In genomic region chr7:43313013-43313428, GRCm38 (mm10) we compare ENCODE assay signal across 8 mouse cellular contexts. TPM values are rescaled to one million over a fixed set of nuclear protein-coding genes. Genes with fewer than 3 reads are reported as not detected.
DNase-seq lines count a peak whose midpoint lies in the region; ATAC-seq and TF ChIP-seq lines count a peak whose summit lies in the region.

Gene Zfp715, minus strand, starts transcription at chr7:43313294.

- H3K4me1 ChIP-seq in embryonic facial prominence, embryonic 14.5 days (ENCODE audit: control insufficient read depth, insufficient read depth, low read length), result peaks cover 9% of the 10 kb centered on the region; the same call in 1 of the 2 replicates
- peaks cover 17% of the 10 kb centered on the region for H3K4me1 ChIP-seq in heart, adult 2 months (ENCODE audit: control insufficient read depth, insufficient read depth, low read length)
- peaks cover 13% of the 10 kb centered on the region for H3K4me1 ChIP-seq in limb, embryonic 13.5 days
- H3K4me1 ChIP-seq in midbrain, embryonic 16.5 days (ENCODE audit: control insufficient read depth, insufficient read depth, low read length), result peaks cover 19% of the 10 kb centered on the region

- peak within 1 kb of the TSS; percentile 80 for H3K4me2 ChIP-seq in embryonic facial prominence, embryonic 14.5 days (ENCODE audit: low read depth, low read length)
- H3K4me2 ChIP-seq in limb, embryonic 13.5 days (replicated peaks), result peak within 1 kb of the TSS; percentile 76
- peak within 1 kb of the TSS; percentile 76 for H3K4me2 ChIP-seq in midbrain, embryonic 16.5 days (ENCODE audit: low read length)

- 1% methylated on average over 15 of the region's 33 CpGs for WGBS in embryonic facial prominence, embryonic 14.5 days
- under 1% methylated on average over 30 of the region's 33 CpGs for WGBS in heart, adult 2 months
- WGBS in limb, embryonic 13.5 days, result under 1% methylated on average over 33 of the region's 33 CpGs
- WGBS in midbrain, embryonic 16.5 days, result under 1% methylated on average over 33 of the region's 33 CpGs

- peaks cover under 1% of the 10 kb centered on the region for H3K79me2 ChIP-seq in heart, adult 2 months (replicated peaks; ENCODE audit: control insufficient read depth, insufficient read depth, low read length)

- peak within 1 kb of the TSS; percentile 82 for H3K27ac ChIP-seq in embryonic facial prominence, embryonic 14.5 days (replicated peaks; ENCODE audit: low read depth, low read length)
- peak within 1 kb of the TSS; percentile 95 for H3K27ac ChIP-seq in heart, adult 2 months
- peak within 1 kb of the TSS; percentile 87 for H3K27ac ChIP-seq in limb, embryonic 13.5 days
- peak within 1 kb of the TSS; percentile 86 for H3K27ac ChIP-seq in midbrain, embryonic 16.5 days (ENCODE audit: low read length)

- peak; percentile 96 for ATAC-seq in embryonic facial prominence, embryonic 14.5 days (ENCODE audit: low read depth)
- ATAC-seq in limb, embryonic 13.5 days (ENCODE audit: low FRiP score, low read depth), result peak; percentile 95
- ATAC-seq in midbrain, embryonic 16.5 days, result peak; percentile 97

- TF ChIP-seq CTCF in heart, adult 2 months (IDR thresholded peaks at IDR 0.05), result no peak

- intact Hi-C loops in heart, adult 2 months (cut with DNase I), result loop anchor here (2.0 to 5.0 kb wide), 2 partner anchors 28 to 129 kb away; partner anchors contain the start of genes Cldnd2, Etfb and Gm45233

- DNase-seq in 3T3-L1 (ENCODE audit: low read depth, low spot score), result peak; percentile 98
- DNase-seq in adrenal gland, postnatal 4 days (ENCODE audit: low spot score in 2 of 2), result peak; percentile 61 to 85
- DNase-seq in embryonic facial prominence, embryonic 14.5 days (ENCODE audit: low spot score), result peak; percentile 97
- DNase-seq in heart, adult 2 months, result peak; percentile 86 to 93
- DNase-seq in kidney, adult 8-10 months, result peak; percentile 94 to 96
- DNase-seq in spleen, postnatal 10 days (ENCODE audit: low spot score in 2 of 2), result peak; percentile 64 to 84

- peaks cover 19% of the 10 kb centered on the region; the same call in 1 of the 2 replicates for H3K36me3 ChIP-seq in embryonic facial prominence, embryonic 14.5 days (ENCODE audit: control insufficient read depth, insufficient read depth, low read length)
- peaks cover 31% of the 10 kb centered on the region for H3K36me3 ChIP-seq in heart, adult 2 months (ENCODE audit: control insufficient read depth, insufficient read depth, low read length)
- peaks cover 21% of the 10 kb centered on the region for H3K36me3 ChIP-seq in limb, embryonic 13.5 days
- peaks cover 11% of the 10 kb centered on the region for H3K36me3 ChIP-seq in midbrain, embryonic 16.5 days (ENCODE audit: control insufficient read depth, insufficient read depth, low read length)

- no peaks in the 10 kb centered on the region for H3K27me3 ChIP-seq in embryonic facial prominence, embryonic 14.5 days (replicated peaks; ENCODE audit: control insufficient read depth, insufficient read depth, low read length)
- H3K27me3 ChIP-seq in heart, adult 2 months (ENCODE audit: control insufficient read depth, insufficient read depth, low read length), result no peaks in the 10 kb centered on the region
- no peaks in the 10 kb centered on the region for H3K27me3 ChIP-seq in limb, embryonic 13.5 days
- H3K27me3 ChIP-seq in midbrain, embryonic 16.5 days (ENCODE audit: control insufficient read depth, insufficient read depth, low read depth, low read length), result no peaks in the 10 kb centered on the region

- peak within 1 kb of the TSS; percentile 77 for H3K4me3 ChIP-seq in embryonic facial prominence, embryonic 14.5 days (ENCODE audit: low read depth, low read length)
- peak within 1 kb of the TSS; percentile 70 for H3K4me3 ChIP-seq in heart, adult 2 months
- H3K4me3 ChIP-seq in limb, embryonic 13.5 days, result peak within 1 kb of the TSS; percentile 82
- H3K4me3 ChIP-seq in midbrain, embryonic 16.5 days (ENCODE audit: low read depth, low read length), result peak within 1 kb of the TSS; percentile 79

- TF ChIP-seq POLR2A in heart, adult 2 months (IDR thresholded peaks at IDR 0.05; ENCODE audit: insufficient read depth, low read depth, low read length), result peak; percentile 55

- H3K9me3 ChIP-seq in embryonic facial prominence, embryonic 14.5 days (ENCODE audit: control insufficient read depth, low read length), result no peaks in the 10 kb centered on the region
- no peaks in the 10 kb centered on the region for H3K9me3 ChIP-seq in limb, embryonic 13.5 days
- no peaks in the 10 kb centered on the region for H3K9me3 ChIP-seq in midbrain, embryonic 16.5 days (replicated peaks; ENCODE audit: control insufficient read depth, low read length, poor library complexity, severe bottlenecking)

- TF ChIP-seq EP300 in heart, adult 2 months (IDR thresholded peaks at IDR 0.05; ENCODE audit: insufficient read depth, low read depth, low read length), result no peak

- H3K9ac ChIP-seq in embryonic facial prominence, embryonic 14.5 days (ENCODE audit: low read depth, low read length), result peak within 1 kb of the TSS; percentile 86
- H3K9ac ChIP-seq in heart, adult 2 months (ENCODE audit: low read depth, low read length), result peak within 1 kb of the TSS; percentile 86
- peak within 1 kb of the TSS; percentile 82 for H3K9ac ChIP-seq in limb, embryonic 13.5 days
- H3K9ac ChIP-seq in midbrain, embryonic 16.5 days (ENCODE audit: low read depth, low read length), result peak within 1 kb of the TSS; percentile 82

RNA-seq across cellular contexts. Expression of gene Zfp715, which starts in this region (rescaled TPM):
- 10 to 100 TPM; 19.0 to 19.5 TPM for total RNA-seq in adrenal gland, postnatal 4 days (2021)
- 14.8 and 17.4 TPM in 2 replicates for polyA plus RNA-seq in embryonic facial prominence, embryonic 14.5 days (2014; fragmentation: Nextera tagmentation; extraction: Ambion mirVana)
- total RNA-seq in heart, adult 2 months (2021), result 10 to 100 TPM; 11.5 to 15.1 TPM
- polyA plus RNA-seq in heart, adult 2 months (2012; rRNA removed), result 6.6 and 11.0 TPM in 2 replicates
- 16.7 TPM in 2 replicates for polyA plus RNA-seq in limb, embryonic 13.5 days (2015; fragmentation: Nextera tagmentation; extraction: Ambion mirVana)
- 24.6 and 26.0 TPM in 2 replicates for polyA plus RNA-seq in midbrain, embryonic 16.5 days (2015; fragmentation: Nextera tagmentation; extraction: Ambion mirVana)

Comparison
In these comparisons a context has a peak if more than half of its experiments do, and no peak if none do; other contexts are left out.
1. Peak in every context shown above with its lines: DNase-seq, ATAC-seq, H3K4me3 ChIP-seq and H3K27ac ChIP-seq.